Mouse (Mus musculus) hindbrain, embryonic 15.5 days (tissue): Measurements from ENCODE around the gene Aox4. TPM values are rescaled to one million over a fixed set of nuclear protein-coding genes. Genes with fewer than 3 reads are reported as not detected.

Experiments used
- ATAC-seq: fragments of 200-750 bp; cut with Nextera tagmentation; 2 replicates; pipeline ENCODE4 v1.8.0; 2017; ENCODE audit warnings: low read depth, moderate number of reproducible peaks, moderate TSS enrichment; ENCODE audit not compliant: low FRiP score
- H3K27ac ChIP-seq: fragments of 300-500 bp; sonication (generic); replicated peaks from 2 replicates; pipeline ENCODE4 v1.5.1; 2015; ENCODE audit warnings: mild to moderate bottlenecking, inconsistent platforms
- H3K27me3 ChIP-seq: fragments of 300-500 bp; sonication (generic); 2 replicates; pipeline ENCODE4 v1.6.1; 2015; ENCODE audit warnings: control low read depth, inconsistent platforms
- H3K36me3 ChIP-seq: fragments of 300-500 bp; sonication (generic); 2 replicates; pipeline ENCODE4 v1.6.1; 2015; ENCODE audit warnings: control low read depth, inconsistent platforms
- H3K4me1 ChIP-seq: fragments of 300-500 bp; sonication (generic); replicated peaks from 2 replicates; pipeline ENCODE4 v1.6.1; 2015; ENCODE audit warnings: control low read depth, inconsistent platforms
- H3K4me2 ChIP-seq: fragments of 300-500 bp; sonication (generic); 2 replicates; pipeline ENCODE4 v1.6.1; 2015; ENCODE audit warnings: moderate library complexity, mild to moderate bottlenecking, inconsistent platforms
- H3K4me3 ChIP-seq: fragments of 300-500 bp; sonication (generic); 2 replicates; pipeline ENCODE4 v1.5.1; 2015; ENCODE audit warnings: mild to moderate bottlenecking, inconsistent platforms
- H3K9ac ChIP-seq: fragments of 300-500 bp; sonication (generic); 2 replicates; pipeline ENCODE4 v1.6.1; 2015; ENCODE audit warnings: inconsistent platforms
- H3K9me3 ChIP-seq: fragments of 300-500 bp; sonication (generic); 2 replicates; pipeline ENCODE4 v1.6.1; 2016; ENCODE audit warnings: control low read depth, inconsistent platforms
- WGBS: fragments of 180-500 bp; shearing (Covaris S2); methylation state at CpG from one replicate; pipeline ENCODE4 v1.1.7; 2015; 5-methylcytosine and 5-hydroxymethylcytosine counted together
- polyA plus RNA-seq: library from polyadenylated mRNA; unstranded; fragments of >200 nt; fragmentation: Nextera tagmentation; extraction: Ambion mirVana; gene quantifications from 2 replicates; pipeline ENCODE4 v1.2.1, GENCODE M21; 2015

Gene Aox4
- polyA plus RNA-seq, 1 experiment from 2014 or later, result 0.41 TPM

GRCm38 (mm10) chr1:58309853-58310252 lies 99.7 kb downstream of the Aox4 start:
- Histone ChIP-seq H3K9ac (no peak overlapping the region), H3K36me3 (no peaks in the 10 kb centered on the region), H3K9me3 (no peaks in the 10 kb centered on the region), H3K4me2 (no peak overlapping the region), H3K4me1 (no peaks in the 10 kb centered on the region), H3K27me3 (no peaks in the 10 kb centered on the region), H3K27ac (no peak overlapping the region), H3K4me3 (no peak overlapping the region)
- ATAC-seq, result no peak
- 80% methylated on average over 4 of the region's 4 CpGs for WGBS

DNA sequence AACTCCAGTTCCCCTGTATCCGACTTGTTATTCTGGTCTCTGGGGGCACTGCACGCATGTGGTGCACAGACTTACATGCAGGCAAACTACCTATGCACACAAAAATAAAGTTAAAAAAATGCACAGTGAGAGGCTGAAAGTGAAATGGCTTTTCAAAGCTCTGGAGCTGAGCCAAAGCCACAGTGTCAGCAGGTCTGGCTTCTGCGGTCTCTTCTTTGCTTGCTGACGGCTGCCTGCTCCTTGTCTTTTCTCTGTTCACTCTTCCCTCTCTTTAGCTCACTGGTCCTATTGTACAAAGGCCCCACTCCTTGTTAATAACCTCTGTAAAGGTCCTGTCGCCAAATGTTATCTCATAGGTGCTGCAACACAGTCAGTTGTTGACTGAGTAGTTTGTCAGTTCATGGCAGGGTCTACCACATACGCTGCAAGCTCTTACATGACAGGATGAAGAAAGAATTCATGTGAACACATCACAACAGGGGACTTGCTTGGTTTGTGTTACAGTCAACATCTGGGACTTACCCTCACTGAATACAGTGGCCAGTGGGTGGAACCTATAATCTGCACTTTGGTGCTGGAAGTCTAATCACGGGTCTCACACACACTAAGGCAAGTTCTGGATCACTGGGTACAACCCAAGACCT lies 101.1 kb downstream of the Aox4 start:
- no peak for ATAC-seq
- Histone ChIP-seq H3K27ac (no peak overlapping the region), H3K4me3 (no peak overlapping the region), H3K9ac (no peak overlapping the region), H3K4me2 (no peak overlapping the region), H3K27me3 (no peaks in the 10 kb centered on the region), H3K4me1 (no peaks in the 10 kb centered on the region), H3K36me3 (no peaks in the 10 kb centered on the region), H3K9me3 (no peaks in the 10 kb centered on the region)
- 81% methylated on average over 7 of the region's 7 CpGs for WGBS

- no peaks in the 10 kb centered on the region for H3K36me3 ChIP-seq
- no peaks in the 10 kb centered on the region for H3K27me3 ChIP-seq
- no peaks in the 10 kb centered on the region for H3K9me3 ChIP-seq
- no peak for ATAC-seq
- H3K9ac ChIP-seq, result no peak overlapping the region
- no peak overlapping the region for H3K4me2 ChIP-seq
- H3K27ac ChIP-seq, result no peak overlapping the region
- no peak overlapping the region for H3K4me3 ChIP-seq
- WGBS, result 94% methylated on average over 8 of the region's 8 CpGs
- H3K4me1 ChIP-seq, result no peaks in the 10 kb centered on the region
Observed at GRCm38 (mm10) chr1:58313173-58313572, 103.0 kb downstream of the Aox4 start.

GRCm38 (mm10) chr1:58315532-58315931 lies 105.3 kb downstream of the Aox4 start:
- Histone ChIP-seq H3K9me3 (no peaks in the 10 kb centered on the region), H3K27me3 (no peaks in the 10 kb centered on the region), H3K27ac (no peak overlapping the region), H3K36me3 (no peaks in the 10 kb centered on the region), H3K4me3 (no peak overlapping the region), H3K9ac (no peak overlapping the region), H3K4me1 (no peaks in the 10 kb centered on the region), H3K4me2 (no peak overlapping the region)
- ATAC-seq, result no peak
- 79% methylated on average over 6 of the region's 6 CpGs for WGBS

Other genes starting within 250 kb of the Aox4 start
- gene Sgo2a, start 214.4 kb upstream of the Aox4 start, polyA plus RNA-seq, result 3.8 and 5.0 TPM in 2 replicates
- 24.3 and 25.5 TPM in 2 replicates for gene Kctd18, start 191.4 kb upstream of the Aox4 start, polyA plus RNA-seq
- 0.26 and 0.34 TPM in 2 replicates for gene Aox1, start 180.5 kb upstream of the Aox4 start, polyA plus RNA-seq
- 0.13 and 0.30 TPM in 2 replicates for gene Aox3, start 97.3 kb upstream of the Aox4 start, polyA plus RNA-seq
- gene Aox2, start 67.9 kb downstream of the Aox4 start, polyA plus RNA-seq, result 0.03 and 0.04 TPM in 2 replicates
- gene Bzw1, start 182.5 kb downstream of the Aox4 start, polyA plus RNA-seq, result 314 and 328 TPM in 2 replicates
- gene Clk1, start 213.7 kb downstream of the Aox4 start, polyA plus RNA-seq, result 145 and 151 TPM in 2 replicates
- gene Nif3l1, start 234.8 kb downstream of the Aox4 start, polyA plus RNA-seq, result 48.7 and 50.5 TPM in 2 replicates
- 51.8 and 52.4 TPM in 2 replicates for gene Ppil3, start 235.1 kb downstream of the Aox4 start, polyA plus RNA-seq